Mouse (Mus musculus): ENCODE data around the gene Gm32742.

Gene Gm32742

GRCm38 (mm10) chr9:51165312-51166180, at the start of gene Gm32742:
Gene Gm32742, minus strand, starts transcription at chr9:51165517.
- DNase-seq (ENCODE audit: low spot score) = no peak

- no peak for DNase-seq (ENCODE audit: low spot score)
Observed at GRCm38 (mm10) chr9:51213729-51214237, 48.5 kb upstream of the Gm32742 start.

GRCm38 (mm10) chr9:51213023-51213728, 47.9 kb upstream of the Gm32742 start, which contains the start of gene Pou2af1:
Gene Pou2af1, plus strand, starts transcription at chr9:51213708.
- DNase-seq (ENCODE audit: low spot score) = peak; percentile 48

GRCm38 (mm10) chr9:51211191-51211590, 45.9 kb upstream of the Gm32742 start:
- DNase-seq (ENCODE audit: low spot score) = no peak

- no peak for DNase-seq (ENCODE audit: low spot score)
Observed at GRCm38 (mm10) chr9:51208974-51209332, 43.6 kb upstream of the Gm32742 start.

- no peak for DNase-seq (ENCODE audit: low spot score)
Observed at GRCm38 (mm10) chr9:51194790-51195189, 29.5 kb upstream of the Gm32742 start.

GRCm38 (mm10) chr9:51190655-51191054, 25.3 kb upstream of the Gm32742 start:
- DNase-seq (ENCODE audit: low spot score) = no peak

- DNase-seq (ENCODE audit: low spot score) = no peak
Observed at GRCm38 (mm10) chr9:51185871-51186270, 20.6 kb upstream of the Gm32742 start.

- no peak for DNase-seq (ENCODE audit: low spot score)
Observed at GRCm38 (mm10) chr9:51185386-51185785, 20.1 kb upstream of the Gm32742 start.

- DNase-seq (ENCODE audit: low spot score) = no peak
Observed at GRCm38 (mm10) chr9:51182716-51183710, 17.7 kb upstream of the Gm32742 start.

- no peak for DNase-seq (ENCODE audit: low spot score)
Observed at GRCm38 (mm10) chr9:51180621-51181020, 15.3 kb upstream of the Gm32742 start.

GRCm38 (mm10) chr9:51178297-51178696, 13.0 kb upstream of the Gm32742 start:
- DNase-seq (ENCODE audit: low spot score) = no peak

- no peak for DNase-seq (ENCODE audit: low spot score)
Observed at GRCm38 (mm10) chr9:51175722-51176121, 10.4 kb upstream of the Gm32742 start.

- DNase-seq (ENCODE audit: low spot score) = no peak
Observed at GRCm38 (mm10) chr9:51174890-51175464, 9.7 kb upstream of the Gm32742 start.

- no peak for DNase-seq (ENCODE audit: low spot score)
Observed at GRCm38 (mm10) chr9:51170298-51170697, 5.0 kb upstream of the Gm32742 start.

- no peak for DNase-seq (ENCODE audit: low spot score)
Observed at GRCm38 (mm10) chr9:51169133-51169532, 3.8 kb upstream of the Gm32742 start.

- DNase-seq (ENCODE audit: low spot score) = no peak
Observed at GRCm38 (mm10) chr9:51168698-51169097, 3.4 kb upstream of the Gm32742 start.

GRCm38 (mm10) chr9:51167954-51168353, 2.6 kb upstream of the Gm32742 start:
- DNase-seq (ENCODE audit: low spot score) = no peak

- no peak for DNase-seq (ENCODE audit: low spot score)
Observed at GRCm38 (mm10) chr9:51163989-51164388, 1.3 kb downstream of the Gm32742 start.

GRCm38 (mm10) chr9:51161771-51162388, 3.4 kb downstream of the Gm32742 start:
- DNase-seq (ENCODE audit: low spot score) = peak; percentile 46

Data from spleen, adult 12 weeks (tissue).